In the genomic region with DNA sequence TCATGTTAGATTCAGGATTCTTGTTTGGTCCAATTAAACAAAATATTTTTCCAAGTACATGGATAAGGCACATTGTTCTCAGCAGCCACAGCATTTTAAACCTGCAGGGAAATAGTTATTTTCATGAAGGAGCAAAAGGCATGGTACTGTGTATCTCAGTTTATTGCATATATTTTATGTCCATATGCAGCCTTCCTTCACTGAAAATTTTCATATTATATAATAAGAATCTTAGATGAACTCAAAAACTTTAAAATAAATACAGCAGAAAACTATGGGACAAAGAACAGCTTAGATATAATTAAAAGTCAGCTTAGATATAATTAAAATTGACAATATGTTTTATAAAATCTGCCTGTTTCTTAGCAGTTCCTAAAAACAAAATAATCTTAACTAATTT, we compare ENCODE assay signal across 31 mouse cellular contexts. TPM values are rescaled to one million over a fixed set of nuclear protein-coding genes. Genes with fewer than 3 reads are reported as not detected.
"Had no signal": no experiment of that assay in that cellular context is flagged by ENCODE, and none has a peak within 500 bp of the region (broad histone marks: within the 10 kb centered on the region; RNA-seq: fewer than 3 reads in every experiment).

A gene (minus strand): TSS at position 101 of the 400 bp plus-strand sequence.

RNA-seq across cellular contexts. Expression of the gene that starts here (rescaled TPM):
- total RNA-seq: common myeloid progenitor, adult 5-6 weeks; forebrain, postnatal 0 days; gastrocnemius, adult 18-20 months; gastrocnemius, adult 2 months; gastrocnemius, adult 8-10 months; gastrocnemius, postnatal 10 days; gastrocnemius, postnatal 14 days; gastrocnemius, postnatal 25 days; gastrocnemius, postnatal 36 days; gastrocnemius, postnatal 4 days; granulocyte monocyte progenitor cell, adult 5-6 weeks; heart, adult 18-20 months; heart, adult 2 months; heart, adult 8-10 months had no signal
- polyA plus RNA-seq: cerebellum, adult 2 months; embryonic facial prominence, embryonic 10.5 days; embryonic facial prominence, embryonic 11.5 days; embryonic facial prominence, embryonic 12.5 days; embryonic facial prominence, embryonic 13.5 days; embryonic facial prominence, embryonic 14.5 days; embryonic facial prominence, embryonic 15.5 days; erythroblast, embryonic 14.5 days; forebrain, embryonic 10.5 days; forebrain, embryonic 11.5 days; forebrain, embryonic 12.5 days; forebrain, embryonic 13.5 days; forebrain, embryonic 14.5 days; forebrain, embryonic 15.5 days; forebrain, embryonic 16.5 days; forebrain, postnatal 0 days; frontal cortex, adult 2 months; gonadal fat pad, adult 2 months; heart, adult 2 months had no signal
